Mouse (Mus musculus) cerebral cortex, adult 2 months (tissue): Measurements from ENCODE around the gene Tgif1.

Source experiments
- WGBS: fragments of 180-500 bp; shearing (Covaris S2); methylation state at CpG from one replicate; pipeline ENCODE4 v1.1.7; 2018; 5-methylcytosine and 5-hydroxymethylcytosine counted together

Gene Tgif1

DNA sequence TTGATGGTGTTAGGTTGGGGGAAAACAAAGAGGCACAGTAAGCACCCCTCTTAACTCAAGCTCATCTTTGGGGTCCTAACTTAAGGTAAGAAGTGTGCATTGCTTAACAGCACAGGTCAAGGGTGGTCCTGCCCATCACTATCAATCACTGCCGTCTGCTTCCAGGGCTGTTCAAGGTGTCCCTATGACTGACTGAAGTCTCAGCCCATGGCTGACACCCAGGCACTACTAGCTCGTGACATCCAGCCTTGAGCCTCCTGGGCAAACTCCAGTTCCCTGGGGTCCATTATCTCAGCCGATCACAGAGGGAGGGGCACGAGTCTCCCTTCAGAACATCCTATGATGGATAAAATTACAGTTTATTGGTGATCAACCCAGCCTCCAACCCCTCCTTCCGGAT lies 12.7 kb upstream of the Tgif1 start:
- WGBS: 95% methylated on average over 5 of the region's 5 CpGs

DNA sequence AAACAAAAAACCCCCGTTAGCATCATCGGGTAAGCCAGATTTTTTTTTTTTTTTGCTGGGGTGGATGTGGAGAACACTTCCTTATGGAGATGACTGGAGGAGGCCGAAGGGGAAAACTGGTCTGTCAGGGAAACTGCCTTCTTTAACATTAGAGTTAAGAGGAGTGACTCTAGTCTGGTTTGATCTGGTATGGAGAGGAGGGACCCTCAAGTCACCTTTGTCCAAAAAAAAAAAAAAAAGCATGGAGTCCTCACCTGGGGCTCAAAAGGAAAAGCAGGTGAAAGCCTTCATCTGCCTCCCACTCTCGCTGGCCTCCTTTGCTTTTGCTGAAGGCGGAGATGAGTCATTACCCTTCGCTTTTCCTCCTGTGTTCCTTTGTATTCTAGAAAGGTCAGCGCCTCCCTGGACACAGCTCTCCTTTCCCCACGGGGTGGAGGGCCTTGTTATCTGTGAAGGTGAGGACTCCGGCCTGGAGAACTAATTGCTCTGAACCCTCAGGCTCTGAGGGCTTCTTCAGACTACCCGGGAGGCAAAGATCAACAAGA lies 11.8 kb upstream of the Tgif1 start:
- WGBS: 77% methylated on average over 10 of the region's 10 CpGs

DNA sequence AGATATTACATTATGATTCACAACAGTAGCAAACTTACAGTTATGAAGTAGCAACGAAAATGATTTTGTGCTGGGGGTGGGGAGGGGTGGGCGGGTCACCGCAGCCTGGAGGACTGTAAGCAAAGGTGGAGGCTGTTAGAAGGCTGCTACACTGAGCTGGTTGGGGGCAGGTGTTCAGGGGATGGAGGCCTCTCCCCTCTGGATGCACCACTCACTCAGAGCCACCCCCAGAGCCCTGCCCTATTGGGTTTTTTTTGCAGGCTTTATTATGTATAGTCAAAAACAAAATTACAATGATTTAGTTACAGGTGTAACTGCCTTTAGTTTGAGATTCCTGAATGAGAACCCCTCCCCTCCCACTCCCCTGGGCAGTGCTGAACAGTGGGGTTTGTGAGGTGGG lies 11.3 kb upstream of the Tgif1 start:
- WGBS: 69% methylated on average over 3 of the region's 3 CpGs

DNA sequence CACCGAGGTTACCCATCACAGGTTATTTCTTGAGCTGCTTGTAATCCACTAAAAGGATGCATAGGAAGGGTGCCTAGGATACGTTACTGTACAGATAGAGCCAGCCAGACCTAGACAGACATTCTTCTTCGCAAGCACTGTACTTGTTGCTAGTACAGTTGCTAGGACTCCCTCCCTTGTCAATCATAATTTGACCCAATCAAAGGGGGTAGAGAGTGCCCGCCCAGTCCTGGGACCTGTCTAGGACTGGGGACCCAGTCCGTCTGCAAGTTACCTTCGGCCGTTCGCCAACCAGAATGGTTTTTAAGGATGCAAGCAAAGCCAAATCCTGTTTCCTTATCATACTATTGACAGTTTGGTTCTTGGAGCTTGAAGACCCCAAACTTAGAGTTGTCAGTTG lies 10.8 kb upstream of the Tgif1 start:
- 97% methylated on average over 8 of the region's 8 CpGs for WGBS

DNA sequence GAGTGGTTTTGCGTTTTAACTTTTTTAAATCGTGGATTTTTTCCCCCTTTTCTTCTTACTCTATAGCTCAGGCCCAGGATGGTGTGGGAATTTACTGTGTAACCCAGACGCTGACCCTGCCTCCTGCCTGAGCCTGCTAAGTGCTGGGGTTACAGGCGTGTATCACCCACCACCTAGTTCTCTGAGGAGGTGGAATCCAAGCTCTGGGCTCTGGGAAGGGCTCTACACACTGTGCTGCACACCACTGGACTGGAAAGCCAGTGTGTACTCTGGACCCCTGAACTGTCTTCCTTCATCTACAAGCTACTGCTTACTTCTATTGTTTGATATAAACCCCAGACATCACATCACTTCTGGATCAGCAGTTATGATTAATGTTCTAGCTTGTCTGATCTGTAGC lies 5.5 kb upstream of the Tgif1 start:
- 94% methylated on average over 4 of the region's 4 CpGs for WGBS

DNA sequence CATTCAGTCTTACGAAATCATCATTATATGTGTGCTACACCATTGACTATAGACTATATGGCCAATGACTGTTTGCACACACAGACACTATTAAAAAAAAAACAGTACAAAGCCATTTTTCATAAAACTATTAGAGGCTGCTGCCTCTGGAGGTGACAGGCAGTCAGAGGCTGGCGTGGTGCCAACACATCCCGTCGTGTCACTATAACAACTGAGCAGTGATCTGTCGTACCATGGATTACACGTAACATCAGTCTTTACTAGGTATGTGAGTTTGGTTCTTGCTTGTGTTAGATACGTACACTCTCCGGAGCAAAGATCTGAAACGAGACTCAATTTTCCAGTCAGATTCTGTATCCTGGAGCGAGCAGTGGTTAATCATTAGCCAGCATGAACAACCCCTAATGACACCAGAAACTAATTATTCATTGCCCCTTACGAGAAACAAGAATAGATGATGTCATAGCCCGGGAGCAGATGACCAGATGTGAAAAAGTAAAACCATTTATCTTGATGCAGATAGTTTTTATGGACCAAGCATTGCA lies 3.6 kb upstream of the Tgif1 start:
- WGBS: 48% methylated on average over 12 of the region's 12 CpGs

DNA sequence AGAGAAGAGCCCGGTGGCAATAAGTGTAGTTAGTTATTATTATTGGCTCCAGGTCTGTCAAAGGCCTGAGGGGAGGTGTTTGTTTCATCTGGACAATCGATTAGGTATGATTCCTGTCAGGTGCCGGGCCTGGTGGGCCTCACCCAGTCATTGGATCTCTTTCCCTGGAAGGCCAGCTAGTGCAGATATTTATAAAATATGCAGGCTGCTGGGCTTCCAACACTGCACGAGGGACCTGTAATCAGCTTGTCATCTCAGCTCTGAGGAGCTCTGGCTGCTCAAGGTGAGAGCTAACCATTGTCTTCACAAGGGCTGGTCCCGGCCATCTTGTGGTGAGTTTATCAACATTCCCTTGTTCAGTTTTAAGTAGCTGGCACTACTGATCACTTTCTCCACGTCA lies 675 bp upstream of the Tgif1 start:
- WGBS: 68% methylated on average over 6 of the region's 6 CpGs

DNA sequence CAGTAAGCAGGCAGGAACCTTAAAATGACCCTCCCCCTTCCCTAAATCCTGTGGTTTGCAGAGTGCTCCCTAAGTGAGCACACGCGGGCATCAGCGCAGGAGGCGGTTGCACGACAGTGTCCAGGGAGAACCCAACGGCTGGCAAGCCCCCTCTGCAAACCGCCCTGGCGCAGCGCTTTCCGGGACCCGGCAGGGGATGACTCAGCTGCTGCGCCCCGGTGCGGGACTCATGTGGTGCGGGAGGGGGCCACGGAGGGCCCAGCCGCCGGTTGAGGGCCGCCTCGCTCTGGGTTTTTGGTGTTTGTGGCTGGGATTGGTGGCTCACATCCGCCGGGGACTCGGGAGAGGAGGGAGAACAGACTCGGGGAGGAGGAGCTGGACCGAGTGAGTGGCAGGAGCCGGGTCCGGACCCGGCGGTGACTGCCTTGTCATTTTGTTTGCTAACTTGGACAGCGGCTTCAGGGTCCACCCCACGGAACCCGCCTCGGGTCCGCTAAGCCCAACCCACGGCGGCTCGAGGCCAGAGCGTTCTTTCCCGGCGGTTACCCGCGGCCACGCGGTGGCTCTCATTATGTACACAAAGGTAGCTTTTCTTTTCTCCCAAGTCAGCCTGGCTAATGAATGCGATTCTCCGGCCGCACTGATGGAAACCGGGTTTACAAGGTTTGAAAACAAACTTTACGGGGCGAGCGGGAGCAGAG lies 510 bp downstream of the Tgif1 start:
- WGBS: under 1% methylated on average over 51 of the region's 51 CpGs

DNA sequence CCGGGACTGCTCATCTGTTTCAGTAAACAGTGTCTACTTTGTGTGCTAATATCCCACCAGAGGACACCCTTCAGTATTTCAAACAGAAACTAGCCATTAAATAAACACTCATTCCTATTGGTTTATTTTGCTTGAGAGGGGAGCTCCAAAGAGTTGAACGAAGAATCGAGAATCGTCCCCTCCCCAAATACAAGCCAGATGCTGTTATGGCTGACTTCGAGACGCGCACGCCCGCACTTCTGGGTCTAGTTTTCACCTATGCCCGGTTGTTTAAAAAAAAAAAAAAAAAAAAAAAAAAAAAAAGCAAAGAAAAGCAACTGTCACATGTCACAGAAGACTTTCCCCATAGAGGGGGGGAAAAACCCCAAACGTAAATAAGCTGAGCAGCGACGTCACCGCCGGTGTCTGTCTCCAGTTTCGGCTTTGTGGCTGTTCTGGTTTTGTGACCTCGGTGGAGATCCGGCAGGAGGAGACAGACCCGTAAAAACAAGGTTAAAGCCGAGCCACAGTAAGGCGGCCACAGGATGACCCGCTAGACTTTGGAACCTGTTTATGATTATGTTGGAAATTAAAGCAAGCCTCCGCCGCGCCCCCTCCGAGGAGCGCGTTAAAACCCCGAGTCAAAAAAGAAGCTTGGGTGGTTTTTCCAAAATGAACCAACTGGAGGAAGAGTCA lies 1.2 kb downstream of the Tgif1 start:
- WGBS: 1% methylated on average over 29 of the region's 29 CpGs

DNA sequence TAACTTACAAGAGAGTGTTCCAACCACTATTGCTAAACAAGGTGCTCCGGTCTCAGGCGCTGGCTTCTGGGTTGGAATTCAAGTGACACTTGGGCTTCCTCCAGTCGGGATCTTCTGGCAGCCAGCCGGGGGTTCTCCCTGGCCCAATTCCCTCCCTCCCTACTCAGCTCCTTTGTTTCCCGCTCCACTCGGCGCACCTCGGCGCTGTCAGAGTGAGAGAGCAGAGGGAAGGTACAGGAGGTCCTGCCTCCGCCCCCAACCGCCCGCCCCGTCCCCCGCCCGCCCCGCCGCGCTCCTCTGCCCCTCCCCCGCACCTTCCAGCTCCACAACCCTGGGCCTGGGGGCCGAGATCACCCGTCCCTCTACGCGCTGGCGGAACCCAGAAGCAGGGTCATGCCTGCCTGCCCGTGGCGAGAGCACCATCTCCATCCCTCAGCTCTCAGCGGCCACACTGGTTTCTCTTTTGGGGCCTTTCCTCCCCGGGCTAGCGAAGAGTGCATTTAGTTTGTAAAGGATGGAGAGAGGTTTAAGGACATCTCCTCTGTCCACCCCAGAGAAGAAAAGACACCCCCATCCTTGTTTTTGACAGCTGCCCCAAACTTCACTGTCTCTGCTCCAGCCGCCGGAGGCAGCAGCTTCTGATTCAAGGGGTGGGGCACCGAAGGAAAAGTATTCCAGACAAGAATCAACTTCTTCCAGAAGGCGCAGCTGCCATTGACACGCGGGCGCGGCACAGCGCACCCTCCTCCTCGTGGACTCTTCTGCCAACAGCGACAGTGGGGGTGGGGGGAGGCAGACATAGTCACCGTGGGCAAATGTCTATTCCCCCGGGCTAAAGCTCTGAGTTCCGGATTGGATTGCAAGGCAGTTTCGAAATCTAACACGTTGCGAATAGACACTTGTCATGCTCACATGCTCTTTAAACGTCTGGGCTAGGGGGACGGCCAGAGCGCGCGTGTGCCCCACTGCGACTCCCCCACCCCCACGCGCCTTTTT lies 2.1 kb downstream of the Tgif1 start:
- under 1% methylated on average over 54 of the region's 54 CpGs for WGBS

DNA sequence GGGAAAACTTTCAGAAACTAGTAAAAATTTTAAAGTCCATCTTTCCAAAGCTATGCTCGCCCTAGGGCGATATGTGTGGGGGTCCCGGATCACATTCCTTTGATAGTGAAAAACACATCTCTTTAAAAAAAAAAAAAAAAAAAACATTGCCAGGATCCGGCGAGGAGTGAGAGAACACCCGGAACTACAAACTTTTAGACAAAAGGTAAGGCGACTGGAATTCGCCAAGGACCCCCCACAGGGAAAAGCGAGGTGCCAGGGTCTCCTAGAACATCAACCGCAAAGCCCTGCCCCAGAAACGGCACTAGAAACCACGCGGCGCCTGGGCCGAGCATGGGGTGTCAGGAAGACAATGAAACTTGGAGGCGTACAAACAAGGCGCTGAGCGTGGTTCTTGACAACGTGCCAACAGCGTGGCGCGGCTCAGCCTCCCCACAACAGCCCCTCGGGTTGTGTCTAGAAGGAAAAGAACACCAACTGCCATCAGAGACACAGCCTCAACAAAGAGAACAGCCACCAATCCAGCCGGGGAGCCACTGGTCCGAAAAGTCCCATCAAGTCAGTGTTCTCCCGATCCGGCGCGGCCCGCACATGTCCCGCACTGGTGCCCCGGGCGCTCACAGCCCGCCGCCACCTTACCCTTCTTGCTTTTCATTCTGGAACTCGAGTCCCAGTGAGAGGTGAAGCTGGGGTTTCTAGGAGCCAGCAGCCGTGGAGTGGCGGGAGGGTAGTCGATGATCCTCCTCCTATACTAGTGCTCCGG lies 2.9 kb downstream of the Tgif1 start:
- WGBS: under 1% methylated on average over 40 of the region's 40 CpGs

DNA sequence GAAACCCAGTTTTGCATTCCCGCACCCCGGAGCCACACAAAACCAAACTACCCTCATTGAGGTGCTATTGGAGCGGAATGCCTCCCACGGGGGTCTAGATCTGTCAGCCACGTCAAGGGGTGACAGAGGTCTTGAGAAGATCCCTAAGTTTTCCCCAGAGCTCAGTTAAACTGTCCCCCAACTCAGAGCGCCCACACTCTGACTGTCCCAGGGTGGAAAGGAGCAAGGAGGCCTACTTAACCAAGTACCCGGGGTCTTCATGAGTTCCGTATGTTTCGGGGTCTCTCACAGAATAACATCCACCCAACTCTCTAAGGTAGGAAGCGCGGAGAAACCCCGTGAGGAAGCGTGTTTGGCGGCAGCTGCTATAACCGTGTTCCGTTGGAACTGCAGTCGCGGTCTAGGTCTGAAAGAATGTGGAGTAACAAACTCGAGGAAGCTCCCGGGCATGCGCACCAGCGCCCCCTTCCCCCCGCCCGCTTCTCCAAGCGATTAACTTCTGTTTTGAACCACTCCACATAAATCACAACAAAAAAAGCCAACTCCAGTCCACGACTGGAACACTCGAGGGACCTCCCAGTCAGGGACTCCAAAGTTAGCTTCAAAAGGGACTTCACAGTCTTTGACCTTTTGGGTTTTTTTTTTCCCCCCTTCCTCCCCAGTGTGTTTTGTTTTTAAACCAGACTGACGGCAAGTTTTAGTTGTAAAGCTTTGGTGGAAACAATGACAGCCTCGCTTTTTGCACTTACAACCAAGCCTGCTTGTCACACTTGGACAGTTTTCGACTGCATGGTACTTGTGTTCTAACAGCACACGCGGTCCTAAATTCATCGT lies 3.7 kb downstream of the Tgif1 start:
- WGBS: 2% methylated on average over 33 of the region's 33 CpGs

DNA sequence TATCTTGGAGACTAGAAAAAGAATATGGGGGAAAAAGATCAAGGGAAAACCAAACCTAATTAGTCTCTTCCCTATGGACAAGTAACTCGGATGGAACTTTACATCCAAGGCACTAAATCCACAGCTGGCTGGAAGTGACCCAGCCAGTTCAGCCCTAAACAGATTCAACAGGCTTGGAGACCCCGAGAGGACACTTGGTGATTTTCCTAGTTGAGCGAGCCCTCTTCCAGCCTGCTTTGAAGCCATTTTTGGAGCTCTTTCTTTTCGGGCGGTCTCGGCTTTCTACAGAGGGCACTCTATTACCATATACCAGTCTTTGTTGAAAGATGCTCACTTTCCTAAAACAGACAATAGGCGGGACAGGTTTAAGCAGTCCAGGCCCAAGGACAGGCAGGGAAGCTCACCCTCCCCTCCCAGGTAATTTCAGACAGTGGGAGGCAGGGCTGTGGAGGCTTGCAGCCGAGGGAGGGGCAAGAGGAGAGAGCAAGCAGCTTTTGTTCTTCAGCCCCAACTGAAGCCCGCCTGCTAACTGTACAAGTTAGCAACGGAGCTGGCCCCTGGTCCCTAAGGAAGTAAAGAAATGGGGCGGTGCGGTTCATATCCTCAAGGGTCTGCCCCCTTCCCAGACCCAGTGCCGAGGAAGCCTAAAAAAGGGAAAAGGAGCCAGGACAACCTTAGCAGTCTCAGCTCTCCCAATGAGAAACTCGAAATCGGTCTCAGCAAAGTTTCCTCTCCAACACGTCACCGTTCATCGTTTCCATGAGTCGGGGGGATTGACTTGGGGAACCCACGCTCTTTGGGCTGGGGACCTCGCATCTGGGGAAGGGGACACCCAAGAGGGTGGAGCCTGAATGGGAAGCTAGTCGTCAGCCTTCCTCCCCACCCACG lies 4.6 kb downstream of the Tgif1 start:
- WGBS: 2% methylated on average over 23 of the region's 23 CpGs

DNA sequence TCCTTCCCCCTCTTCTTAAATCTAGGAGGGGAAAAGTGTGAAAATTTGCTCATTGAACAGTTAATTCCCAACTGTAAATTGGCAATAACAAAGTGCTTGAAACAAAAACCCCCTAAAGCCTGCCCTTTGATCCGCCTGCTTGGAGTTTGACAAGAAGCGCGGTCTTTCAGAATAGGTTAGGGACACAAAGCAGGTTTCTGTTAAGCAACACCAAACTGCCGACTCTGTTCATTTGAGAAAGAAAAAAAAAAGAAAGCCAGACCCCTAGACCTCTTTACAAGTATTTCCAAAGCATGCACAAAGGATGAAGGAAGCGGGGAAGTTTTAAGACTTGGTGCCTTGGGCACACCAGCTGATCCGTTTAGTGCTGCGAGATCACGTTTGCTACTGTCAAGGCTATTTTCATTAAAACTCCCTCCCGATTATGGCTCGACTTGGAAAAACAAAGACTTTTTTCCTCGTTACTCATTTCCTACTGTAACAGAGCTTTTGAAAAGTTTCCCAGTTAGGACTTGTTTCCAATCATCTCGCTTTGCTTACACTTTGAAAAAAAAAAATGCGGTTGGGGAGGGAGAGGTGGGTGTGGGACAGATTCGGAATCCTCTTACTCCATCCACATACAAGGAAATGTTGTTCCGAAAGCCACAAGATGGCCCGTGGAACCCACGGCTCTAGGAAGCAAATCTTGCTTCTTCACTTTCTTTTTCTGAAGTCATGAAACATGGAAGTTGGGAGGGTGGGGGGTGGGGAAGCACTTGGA lies 5.4 kb downstream of the Tgif1 start:
- 6% methylated on average over 17 of the region's 17 CpGs for WGBS

DNA sequence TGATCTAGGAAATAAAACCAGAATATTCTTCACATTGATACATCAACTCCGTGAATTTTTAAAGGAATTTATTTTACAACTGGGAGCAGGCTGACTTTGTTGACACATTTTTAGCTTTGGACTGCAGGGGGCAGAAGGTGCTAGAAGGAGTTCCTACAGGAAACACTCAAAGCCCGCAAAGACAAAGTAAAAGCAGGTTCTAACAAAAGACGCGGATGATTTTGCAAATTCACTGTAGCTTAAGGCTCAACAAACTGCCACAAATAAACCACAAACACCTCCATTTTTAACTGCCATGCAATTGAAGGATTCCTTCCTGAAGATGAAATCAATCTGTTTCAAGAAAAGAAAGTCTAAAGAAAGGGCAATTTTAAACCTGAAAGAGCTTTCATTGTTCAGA lies 6.3 kb downstream of the Tgif1 start:
- 14% methylated on average over 4 of the region's 4 CpGs for WGBS

DNA sequence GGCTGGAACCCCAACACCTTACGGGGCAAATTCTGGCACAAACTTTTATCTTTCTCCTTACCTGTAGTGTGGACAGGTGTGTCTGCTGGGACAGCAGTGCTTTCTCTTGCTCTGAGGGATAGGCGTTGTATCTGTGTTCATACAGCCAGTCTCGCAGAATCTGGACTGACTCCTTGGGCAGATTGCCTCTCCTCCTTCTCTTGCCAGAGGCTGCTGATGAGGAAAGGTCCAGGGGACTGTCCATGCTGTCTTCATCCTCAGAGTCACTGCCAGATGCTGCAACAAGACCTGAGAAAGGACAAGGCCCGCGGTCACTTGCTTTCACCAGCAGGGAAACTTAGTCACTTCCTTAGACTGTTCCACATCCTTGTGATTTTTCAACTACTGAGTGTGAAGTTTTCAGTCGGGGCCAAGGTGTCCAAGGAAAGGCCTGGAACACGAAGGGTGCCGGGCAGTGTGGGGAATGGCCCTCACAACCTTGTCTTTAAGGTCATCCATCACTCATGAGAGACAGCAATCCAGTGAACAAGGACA lies 7.2 kb downstream of the Tgif1 start:
- 82% methylated on average over 8 of the region's 8 CpGs for WGBS

DNA sequence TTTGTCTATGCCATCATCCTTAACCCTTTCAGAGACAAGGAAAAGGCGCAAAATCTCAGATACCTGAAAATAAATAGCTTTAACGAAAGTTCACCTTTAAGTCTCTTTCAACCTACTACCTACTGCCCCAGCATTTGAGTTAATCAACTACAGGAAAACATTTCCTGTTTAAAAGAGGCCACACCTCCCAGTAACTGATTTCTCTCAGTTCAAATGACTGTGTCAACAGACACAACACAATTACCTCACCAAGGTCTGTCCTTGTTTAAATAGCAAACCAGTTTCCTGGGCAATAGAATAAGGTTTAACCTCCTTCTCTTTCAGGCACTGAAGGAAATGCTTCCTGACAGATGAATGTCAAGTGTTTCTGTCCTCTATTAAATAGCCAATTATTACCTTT lies 7.8 kb downstream of the Tgif1 start:
- 92% methylated on average over 2 of the region's 2 CpGs for WGBS

DNA sequence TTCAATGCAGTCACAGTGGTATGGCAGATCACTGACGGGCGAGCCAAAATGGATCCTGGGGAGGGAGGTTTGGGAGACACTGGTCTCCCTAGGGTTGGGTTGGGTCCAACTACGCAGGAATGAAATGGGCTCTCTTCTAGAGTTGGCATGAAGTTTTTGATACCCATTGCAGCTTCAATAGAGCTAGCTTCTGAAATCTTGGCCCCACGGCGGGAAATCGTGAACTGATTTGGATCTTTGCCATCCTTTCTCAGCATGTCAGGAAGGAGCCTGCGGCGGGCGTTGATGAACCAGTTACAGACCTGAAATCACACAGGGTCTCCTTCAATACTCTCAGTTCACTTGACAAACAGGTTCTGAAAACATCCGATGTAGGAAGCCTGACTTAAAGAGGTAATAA lies 8.4 kb downstream of the Tgif1 start:
- WGBS: 37% methylated on average over 10 of the region's 10 CpGs
